Mouse (Mus musculus): ENCODE measurements at regions not wholly inside any gene's neighbourhood (a gene's known extent, or its start where the extent isn't known, plus 50 kb on each side); places are given as distances from the start of the nearest gene placed in this dataset.

DNA sequence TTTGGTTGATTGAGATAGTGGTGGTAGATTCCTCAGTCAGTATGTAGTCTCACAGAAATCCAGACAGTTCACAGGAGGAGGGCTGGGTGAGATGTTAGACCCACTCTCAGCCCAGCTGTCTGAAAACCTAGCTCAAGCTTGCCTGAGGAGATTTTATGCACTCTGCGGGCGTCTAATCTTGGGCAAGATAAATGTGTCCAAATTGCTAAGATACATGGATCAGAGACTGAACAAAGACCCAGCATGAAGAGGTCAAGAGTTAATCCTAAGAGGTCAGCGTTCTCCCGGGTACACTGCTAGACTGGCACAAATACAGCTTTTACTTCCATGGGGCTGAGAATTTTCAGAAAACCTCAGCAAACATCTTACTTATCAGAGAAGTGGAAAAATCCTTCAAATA lies 186.8 kb upstream of the Dusp10 start:
- intact Hi-C loops (cut with DNase I): no loop called here
- DNase-seq: no peak

DNA sequence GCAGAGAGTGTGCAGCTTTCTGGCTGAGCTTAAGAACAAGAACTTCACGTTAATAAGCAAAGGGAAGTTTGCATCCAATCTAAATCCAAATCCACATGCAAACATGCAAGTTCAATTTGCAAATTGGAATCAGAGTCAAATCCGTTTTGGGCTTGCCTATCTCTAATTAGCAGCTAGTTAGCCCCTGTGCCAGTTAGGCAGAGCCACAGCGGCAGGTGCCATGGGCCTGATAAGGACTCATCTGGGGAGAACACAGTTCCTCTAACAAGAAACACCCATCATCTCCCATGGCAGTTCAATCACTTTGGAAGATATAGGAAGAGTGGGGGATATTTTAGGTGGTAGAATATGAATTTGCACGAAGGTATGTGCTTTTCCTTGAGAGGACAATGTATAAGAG lies 168.0 kb upstream of the Dusp10 start:
- DNase-seq: no peak
- intact Hi-C loops (cut with DNase I): no loop called here

DNA sequence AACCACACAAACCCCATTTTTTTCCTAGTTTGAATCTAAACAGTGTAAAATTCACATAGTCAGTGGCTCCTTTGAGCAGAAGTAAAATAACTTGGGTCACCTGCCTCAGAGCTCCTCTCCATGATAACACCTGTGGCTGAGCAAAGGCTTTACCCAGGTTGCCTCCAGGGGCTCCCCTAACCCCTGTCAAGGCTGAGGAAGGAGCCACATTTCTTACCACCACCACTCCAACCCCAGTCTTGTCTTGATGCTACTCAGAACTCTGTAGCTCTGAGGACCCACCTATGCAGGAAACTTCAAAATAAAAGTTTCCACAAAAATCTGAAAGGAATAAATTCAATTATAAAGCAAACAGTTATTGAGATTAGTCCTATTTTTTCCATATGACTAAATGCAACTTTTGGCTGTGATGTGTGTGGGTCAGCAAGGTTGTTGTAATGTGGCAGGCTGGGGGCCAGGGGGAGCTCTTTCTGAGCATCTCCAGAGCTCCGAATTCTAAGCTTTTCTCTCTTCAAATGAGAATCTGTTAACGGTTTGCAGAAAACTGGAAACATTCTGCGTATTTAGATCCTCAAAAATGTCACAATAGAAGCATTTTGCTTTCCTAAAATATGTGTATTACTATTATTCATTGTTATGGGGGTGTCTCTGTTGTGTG lies 159.0 kb upstream of the Dusp10 start:
- intact Hi-C loops (cut with DNase I): no loop called here

DNA sequence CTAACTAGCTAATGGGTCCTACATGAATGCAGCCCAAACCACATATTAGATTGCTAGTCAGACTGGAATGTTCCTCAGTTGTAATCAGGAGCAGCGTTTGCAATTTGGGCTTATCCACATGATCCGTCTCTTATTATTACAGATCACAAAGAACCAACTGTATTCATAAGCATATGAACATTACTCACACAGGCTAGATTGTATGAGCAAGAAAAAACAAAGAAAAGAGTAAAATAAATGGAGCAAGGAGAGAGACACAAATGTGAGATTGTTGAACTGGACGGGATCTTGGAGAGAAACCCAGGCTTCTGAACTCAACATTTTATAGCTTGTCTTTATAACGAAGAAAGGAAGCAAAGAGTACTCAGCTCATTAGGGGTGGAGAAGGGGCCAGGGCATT lies 148.0 kb upstream of the Dusp10 start:
- intact Hi-C loops (cut with DNase I): no loop called here
- no peak for DNase-seq

More for the DNA sequence above, 159.0 kb upstream of the Dusp10 start:
- peak; percentile 6 for DNase-seq

DNA sequence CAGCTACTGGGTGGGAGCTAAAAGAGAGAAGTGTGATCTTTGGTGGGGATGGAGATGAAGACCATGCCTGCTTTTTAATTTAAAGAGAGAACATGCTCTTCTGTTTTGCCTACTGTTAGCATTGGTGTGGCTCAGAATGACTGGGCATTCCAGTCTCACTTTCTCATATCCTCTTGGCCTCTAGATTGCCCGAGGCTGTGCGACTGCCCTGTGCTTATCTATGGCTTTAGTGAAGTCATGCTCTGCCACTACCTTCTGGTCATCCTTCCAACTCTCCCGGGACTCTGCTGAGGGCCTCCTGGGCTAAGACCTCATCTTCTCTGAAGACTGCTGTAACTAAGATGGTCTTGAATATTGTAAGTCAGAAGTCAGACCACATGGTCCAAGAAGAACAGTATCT lies 147.5 kb upstream of the Dusp10 start:
- DNase-seq: no peak
- intact Hi-C loops (cut with DNase I): no loop called here

DNA sequence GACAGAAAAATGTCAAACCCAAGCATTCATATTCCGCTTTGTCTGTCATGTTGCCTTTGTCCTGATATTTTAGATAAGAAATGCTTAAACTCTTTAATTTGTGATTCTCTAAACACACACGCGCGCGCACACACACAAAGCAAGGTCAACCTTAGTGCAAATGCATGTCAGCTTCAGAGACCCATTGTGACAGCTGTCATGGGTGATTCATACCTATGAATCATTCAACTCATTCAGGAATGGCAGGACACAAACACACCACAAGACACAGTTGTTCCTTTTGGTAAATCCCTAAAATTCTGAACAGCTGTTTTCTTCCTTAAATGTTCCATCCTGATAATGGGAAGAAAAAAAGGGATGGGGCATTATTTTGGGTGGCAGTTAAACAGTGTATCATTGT lies 144.1 kb upstream of the Dusp10 start:
- DNase-seq: no peak
- intact Hi-C loops (cut with DNase I): no loop called here

DNA sequence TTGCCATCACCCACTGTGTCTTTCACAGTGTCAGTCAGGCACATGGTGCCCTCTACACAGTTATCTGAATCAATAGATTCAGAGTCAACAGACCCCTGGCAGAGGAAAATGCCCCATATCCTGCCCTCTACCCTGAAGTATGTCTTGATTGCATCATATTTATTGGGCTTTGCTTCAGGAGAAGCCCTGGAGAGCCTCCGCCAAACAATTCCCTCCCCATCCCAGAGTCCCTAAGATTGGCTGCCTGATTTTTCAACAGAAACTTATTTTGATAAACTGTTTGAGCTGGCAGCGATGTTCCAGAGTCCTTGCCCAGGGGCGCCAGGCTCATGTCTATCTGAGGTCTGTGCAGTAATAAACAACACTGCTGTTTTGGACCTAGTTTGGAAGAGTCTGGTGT lies 117.2 kb upstream of the Dusp10 start:
- intact Hi-C loops (cut with DNase I): no loop called here
- DNase-seq: no peak

DNA sequence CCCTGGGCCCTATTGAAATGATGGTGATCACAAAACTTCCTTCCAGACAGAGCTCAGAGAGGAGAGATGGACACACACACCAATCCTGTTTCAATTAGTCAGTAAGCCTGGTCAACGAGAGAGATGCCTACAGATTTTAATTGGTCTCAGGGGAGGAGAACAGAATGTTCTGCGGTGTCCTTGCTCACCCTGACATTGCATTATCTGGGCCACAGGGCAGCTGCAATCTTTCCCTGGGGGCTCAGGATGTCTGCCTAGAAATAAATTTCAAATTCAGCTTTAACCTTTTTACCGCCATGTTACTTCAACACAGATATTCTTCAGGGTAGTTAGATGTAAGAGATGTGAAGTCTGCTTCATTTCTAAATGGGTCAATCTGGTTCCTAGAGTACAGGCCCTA lies 115.0 kb upstream of the Dusp10 start:
- no peak for DNase-seq
- intact Hi-C loops (cut with DNase I): no loop called here

DNA sequence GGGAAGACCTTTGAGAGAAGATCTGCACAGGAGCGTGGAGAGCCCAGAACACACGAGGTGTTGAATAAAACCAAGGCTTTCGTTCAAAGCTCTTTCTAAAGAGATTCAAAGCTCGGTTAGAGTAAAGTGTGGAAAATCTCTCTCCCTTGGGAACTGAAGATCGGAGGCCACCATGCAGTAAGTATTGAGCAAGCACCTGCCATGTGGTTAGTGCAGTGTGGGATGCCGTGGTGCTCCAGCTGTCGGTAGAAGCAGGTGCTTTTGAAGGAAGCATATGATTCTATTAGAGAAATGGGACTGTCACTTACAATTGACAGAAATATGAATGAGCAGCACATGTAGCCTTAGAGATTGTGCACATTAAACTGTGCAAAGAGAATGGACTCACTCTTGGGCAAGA lies 108.5 kb upstream of the Dusp10 start:
- no peak for DNase-seq
- intact Hi-C loops (cut with DNase I): no loop called here

DNA sequence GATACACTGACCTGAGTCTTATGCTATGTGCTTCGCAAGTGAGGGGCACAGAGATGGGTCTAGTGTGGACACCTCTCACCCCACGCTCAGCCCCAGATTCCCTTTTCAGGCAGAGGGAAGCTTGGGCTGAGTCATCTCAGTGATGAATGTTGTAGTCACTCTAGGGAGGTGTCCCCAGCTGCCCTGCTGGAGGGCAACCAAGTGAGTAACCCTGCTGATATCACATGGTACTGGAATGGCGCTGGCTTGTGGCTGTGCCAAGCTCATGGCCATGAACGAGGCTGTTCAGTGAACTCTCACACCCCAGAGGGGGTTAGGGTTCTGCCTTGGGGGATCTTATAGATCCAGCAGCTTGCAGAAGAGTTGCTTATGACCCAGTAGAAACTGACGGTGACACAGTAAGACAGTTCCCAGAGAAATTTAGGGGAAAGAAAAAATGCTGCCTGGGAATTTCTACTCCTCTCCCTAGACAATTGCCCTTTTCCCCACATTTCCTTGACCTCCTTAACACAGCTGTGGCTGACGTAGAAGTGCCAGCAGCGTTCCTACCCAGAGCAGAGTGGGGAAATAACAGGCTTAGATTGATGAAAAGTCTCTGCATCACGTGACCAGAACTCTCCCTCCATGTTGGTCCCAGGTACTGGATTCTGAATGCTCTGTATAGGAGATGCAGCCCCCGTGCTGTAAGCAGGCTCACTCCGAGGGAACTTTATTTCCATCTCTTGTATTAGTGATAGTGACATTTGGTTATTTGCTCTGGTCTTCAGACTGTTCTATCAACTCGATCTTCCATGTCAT lies 107.6 kb upstream of the Dusp10 start:
- intact Hi-C loops (cut with DNase I): no loop called here

DNA sequence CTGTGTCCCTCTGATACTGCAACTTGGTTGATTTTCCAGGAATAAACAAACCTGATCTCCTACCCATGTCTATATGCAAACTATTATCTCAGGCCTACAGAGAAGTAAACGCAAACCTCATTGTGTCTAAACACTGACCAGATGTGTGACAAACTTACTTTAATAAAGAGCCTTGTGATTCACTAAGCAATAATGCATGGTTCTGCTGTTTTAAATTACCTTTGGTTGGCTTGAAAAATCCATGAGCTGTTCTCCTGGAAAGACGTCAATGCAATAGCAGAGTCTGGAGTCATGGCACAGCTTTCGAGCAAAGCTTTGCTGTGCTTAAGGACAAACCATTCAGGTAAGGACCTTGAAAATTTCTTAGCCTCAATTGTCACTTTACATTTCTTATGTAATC lies 95.4 kb upstream of the Dusp10 start:
- intact Hi-C loops (cut with DNase I): no loop called here
- DNase-seq: no peak

More for the DNA sequence above, 107.6 kb upstream of the Dusp10 start:
- peak; percentile 22 for DNase-seq

DNA sequence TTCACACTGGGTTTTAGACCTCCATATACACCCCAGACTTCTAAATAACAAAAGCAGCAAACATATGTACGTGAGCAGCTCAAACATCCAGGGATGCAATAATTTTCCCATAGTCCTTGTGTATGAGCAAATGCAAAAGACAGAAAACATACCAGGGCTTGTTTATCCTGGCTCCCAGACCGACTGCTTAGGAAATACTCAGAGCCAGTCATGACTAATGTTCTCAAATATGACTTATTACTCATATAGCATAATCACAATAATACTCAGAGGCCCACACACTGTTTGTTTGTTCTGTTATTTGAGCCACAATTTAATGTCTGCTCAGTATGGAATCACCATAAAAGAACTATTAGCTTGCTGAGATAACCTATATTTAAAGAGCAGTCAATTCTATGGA lies 91.8 kb upstream of the Dusp10 start:
- intact Hi-C loops (cut with DNase I): no loop called here
- DNase-seq: no peak

DNA sequence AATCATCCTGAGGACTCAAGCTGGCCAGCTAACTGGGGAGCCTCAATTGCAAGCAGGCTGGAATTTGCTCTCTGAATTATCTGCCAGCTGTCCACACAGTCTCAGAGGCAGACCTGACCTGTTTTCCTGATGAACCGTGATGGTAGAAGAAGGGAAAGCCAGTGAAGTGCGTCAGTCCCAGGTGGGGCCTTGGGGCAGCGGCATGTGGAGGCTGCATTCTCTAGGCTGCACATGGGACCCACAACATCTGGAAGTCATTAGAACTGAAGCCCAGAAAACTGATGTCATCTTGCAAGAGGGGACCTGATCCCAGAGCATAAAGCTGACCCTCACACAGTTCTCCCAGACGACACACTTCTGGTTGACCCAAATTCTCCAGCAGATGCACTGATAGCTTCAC lies 84.6 kb upstream of the Dusp10 start:
- no peak for DNase-seq
- intact Hi-C loops (cut with DNase I): no loop called here

DNA sequence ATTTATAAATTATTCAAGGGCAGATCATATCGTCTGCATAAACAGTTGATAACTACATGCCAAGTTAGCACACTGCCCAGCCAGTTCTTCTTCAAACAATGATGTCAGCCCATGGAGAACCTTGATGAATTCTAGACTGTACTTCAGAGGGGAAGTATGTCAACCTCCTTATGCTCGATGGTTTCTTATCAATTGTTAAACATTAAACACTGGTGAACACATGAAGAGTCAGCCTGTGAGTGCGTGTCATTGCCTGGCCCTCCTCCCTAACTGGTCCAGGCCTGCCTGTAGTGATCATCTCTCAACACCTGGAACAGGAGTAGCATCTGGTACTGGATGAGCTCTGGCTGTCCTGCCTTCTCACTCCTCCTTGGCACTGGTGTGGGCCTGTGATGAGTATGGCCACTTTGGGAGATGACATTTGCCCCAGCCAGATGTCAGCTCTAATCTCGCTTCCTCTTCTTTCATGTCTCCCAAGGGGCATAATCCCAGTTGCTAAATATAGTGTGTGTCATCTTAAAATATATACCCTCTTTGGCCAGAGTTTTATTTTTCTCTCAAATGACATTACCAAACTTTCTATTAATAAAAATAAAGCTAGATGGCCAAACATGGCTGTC lies 82.6 kb upstream of the Dusp10 start:
- intact Hi-C loops (cut with DNase I): no loop called here
- DNase-seq: no peak

DNA sequence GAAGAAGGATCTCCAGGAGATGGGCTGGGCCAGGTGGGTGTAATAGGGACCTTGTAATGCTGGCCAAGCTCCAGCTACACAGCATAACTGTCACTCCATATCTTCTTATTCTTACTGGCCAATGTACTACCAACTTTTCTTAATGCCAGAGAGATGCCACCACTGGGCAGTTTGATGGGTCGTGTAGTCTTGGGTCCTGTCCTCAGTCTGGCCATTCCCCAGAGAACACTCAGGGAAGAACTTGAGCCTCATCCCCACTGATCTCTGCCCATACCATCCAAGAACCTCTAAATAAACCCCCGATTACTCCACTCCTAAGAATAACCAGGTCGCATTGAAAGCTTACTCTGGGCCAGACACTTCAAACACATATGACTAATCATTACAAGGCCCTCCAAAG lies 82.0 kb upstream of the Dusp10 start:
- intact Hi-C loops (cut with DNase I): no loop called here

DNA sequence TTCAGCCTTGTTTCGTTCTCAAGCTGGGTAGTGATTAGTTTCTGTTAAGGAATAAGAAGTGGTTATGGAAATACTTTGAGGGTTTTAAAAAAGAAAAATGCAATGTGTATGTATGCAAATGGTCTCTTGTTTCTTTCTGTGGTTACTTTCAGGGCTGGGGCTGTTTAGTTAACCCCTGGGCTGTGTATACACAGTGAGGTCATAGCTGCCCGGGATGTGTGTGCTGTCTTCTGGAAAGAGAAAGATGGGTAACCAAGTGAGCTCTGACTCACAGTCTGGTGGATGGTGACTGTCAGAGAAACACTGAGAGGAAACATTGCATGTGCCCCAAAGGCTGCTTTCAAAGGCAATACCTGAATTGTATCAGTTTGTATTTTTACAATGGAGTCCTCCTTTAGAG lies 79.3 kb upstream of the Dusp10 start:
- intact Hi-C loops (cut with DNase I): no loop called here
- no peak for DNase-seq

More for the DNA sequence above, 82.0 kb upstream of the Dusp10 start:
- DNase-seq: no peak

DNA sequence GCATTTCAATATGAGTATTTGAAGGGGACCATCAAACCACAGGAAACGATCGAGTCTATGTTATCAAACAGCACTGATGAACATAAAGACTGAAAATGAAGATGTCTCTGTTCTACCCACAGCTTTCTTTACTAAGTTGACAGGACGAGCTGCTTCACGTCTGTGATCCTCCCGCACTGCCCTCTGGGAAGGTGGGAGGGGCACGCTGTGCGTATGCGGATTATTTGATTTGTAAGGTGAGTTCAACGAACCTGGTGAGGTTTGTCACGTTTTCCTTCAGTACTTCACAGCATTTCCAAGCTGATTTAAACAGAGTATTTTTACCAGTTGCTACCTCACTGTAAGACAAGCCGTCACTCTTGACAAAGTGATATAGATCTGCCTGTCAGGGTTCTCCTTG lies 75.9 kb upstream of the Dusp10 start:
- intact Hi-C loops (cut with DNase I): no loop called here
- no peak for DNase-seq

DNA sequence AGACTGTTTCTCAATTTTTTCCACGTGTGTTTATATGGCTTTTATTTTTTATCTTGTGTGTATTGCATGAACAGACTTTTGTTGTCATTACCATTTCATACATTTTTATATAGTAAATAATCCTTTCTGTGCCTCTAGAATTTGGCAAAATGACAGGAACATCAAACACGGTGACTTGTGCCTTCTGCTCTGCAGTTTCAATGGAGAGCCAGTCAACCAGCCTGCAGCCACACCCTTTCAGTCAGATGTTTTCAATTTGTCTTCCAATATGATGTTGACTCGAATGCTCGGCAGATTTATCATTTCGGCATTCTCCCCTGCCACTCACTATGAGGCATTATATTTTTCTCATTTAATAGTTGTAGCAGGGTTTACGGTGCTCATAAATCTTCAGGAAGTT lies 74.7 kb upstream of the Dusp10 start:
- intact Hi-C loops (cut with DNase I): no loop called here
- no peak for DNase-seq

DNA sequence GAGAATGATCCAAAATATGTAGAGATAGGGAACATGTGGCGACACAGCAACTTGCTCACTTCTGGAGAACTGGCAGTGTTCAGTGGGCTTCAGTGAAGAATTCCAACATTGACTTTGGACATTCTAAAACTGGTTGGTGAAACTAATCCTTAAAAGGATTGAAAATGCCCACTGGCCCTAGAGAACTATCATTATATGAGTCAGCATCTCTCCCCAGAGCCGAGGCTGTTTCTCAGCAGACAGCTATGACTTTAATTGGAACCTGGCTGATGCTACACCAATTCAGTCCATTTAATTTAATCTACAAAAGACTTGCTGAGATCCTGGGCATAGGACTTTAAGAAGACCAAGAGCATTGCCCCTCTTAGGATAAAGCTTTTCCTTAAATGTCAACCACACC lies 72.4 kb upstream of the Dusp10 start:
- no peak for DNase-seq
- intact Hi-C loops (cut with DNase I): no loop called here

DNA sequence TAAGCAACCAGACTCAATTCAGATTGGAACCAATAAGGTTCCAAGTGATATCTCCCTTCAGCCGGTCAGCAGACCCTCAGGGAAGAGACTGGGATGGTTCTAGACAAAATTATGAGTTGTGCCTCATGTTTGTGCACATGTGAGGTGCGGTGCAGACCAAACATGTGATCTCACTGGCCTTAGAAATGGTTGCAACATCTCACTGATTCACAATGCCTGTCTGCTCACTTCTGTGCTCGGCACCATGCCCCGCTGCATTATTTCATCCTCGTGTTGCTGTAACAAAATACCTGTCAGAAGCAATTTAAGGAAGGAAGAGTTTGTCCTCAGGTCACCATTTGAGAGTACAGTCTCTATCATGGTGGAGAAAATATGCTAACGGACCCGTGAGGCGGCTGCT lies 66.9 kb upstream of the Dusp10 start:
- no peak for DNase-seq
- intact Hi-C loops (cut with DNase I): no loop called here

DNA sequence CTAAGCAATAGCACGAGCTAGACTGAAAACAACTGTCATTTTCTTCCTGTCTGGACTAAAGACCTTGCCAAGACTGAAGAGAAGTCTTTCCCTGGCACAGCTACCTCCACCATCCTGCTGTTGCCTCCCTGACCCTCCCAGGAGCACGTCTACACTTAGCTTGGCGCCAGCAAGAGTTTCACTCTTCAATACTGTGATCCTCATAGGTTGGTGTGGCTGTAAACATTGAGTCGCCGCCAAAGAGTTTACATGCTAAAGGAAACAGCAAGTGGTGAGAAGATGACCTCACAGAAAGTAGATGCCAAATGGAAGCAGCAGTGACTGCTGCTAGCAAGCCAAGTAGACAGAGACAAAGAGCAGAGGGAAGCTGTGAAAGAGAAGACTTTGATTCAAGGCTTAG lies 66.0 kb upstream of the Dusp10 start:
- intact Hi-C loops (cut with DNase I): no loop called here
- peak; percentile 52 for DNase-seq

DNA sequence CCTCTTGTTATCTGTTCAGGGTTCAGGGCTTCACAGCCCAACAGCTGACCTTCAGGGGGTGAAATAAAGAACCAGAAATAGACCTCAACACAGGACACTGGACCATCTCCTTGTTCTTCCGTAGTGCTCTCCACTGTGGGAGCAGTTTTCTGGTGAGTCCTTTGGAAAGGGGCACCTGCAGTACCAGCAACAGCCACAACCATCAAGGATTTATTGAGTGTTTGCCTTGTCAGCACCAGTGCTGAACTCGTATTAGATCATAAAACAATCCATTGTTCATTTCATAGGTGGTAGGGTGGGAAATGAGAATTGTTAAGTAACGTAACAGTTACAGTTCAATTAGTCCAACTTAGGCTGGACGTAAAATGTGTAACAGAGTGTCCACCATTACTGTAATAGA lies 63.9 kb upstream of the Dusp10 start:
- no peak for DNase-seq
- intact Hi-C loops (cut with DNase I): no loop called here

Measured in left cerebral cortex, postnatal 4 days (tissue).